Mouse (Mus musculus) naive thymus-derived CD4-positive, alpha-beta T cell, adult 2 months (primary cell): ENCODE data around the gene Gstk1.

Experiments used
- DNase-seq: peaks from one replicate; pipeline ENCODE4 v3.0.0-alpha.2; 2011; ENCODE audit warnings: low read depth

Gstk1 gene

GRCm38 (mm10) chr6:42245711-42246353, at the start of gene Gstk1:
Gene Gstk1, plus strand, starts transcription at chr6:42245935.
- peak; percentile 92 for DNase-seq

DNA sequence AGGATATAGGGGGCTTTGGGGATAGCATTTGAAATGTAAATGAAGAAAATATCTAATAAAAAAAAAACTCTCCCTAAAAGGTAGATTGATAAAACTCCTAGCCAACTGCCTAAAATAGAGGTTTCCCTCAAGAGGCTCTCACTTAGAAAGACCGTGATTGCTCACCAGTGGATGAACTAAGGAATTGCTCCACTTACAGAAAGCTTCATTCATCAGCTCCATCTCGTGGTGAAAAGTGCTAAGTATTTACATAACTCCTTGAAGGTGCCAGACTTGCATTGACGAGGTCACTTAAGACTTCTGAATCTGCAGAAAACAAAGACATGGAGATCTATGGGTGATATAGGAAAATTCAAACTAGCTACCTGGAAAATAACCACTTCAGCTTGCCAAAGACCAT, 48.0 kb upstream of the Gstk1 start:
- peak; percentile 33 for DNase-seq

GRCm38 (mm10) chr6:42199498-42199897, 46.2 kb upstream of the Gstk1 start:
- no peak for DNase-seq

GRCm38 (mm10) chr6:42215028-42215427, 30.7 kb upstream of the Gstk1 start, which contains the start of gene Tas2r144:
Gene Tas2r144, plus strand, starts transcription at chr6:42215328.
- DNase-seq = no peak

DNA sequence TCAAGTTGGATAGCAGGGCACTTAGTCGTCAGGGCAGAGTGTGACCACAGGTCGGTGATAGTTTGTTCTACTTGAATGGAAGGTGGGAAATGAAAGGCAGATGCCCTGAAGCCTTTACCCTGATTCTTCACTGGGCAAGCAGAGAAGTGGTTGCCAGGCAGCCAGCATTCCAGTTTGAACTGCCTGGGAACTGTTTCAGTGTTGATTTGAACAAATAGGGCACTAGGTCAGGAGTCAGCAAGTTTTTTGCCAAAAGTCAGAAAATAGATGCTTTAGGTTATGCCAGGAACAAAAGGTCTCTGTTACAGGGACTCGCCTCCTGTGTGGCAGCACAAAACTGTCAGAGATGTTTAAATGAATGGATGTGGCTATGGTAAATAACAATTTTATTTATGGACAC, 23.4 kb upstream of the Gstk1 start:
- DNase-seq = no peak

DNA sequence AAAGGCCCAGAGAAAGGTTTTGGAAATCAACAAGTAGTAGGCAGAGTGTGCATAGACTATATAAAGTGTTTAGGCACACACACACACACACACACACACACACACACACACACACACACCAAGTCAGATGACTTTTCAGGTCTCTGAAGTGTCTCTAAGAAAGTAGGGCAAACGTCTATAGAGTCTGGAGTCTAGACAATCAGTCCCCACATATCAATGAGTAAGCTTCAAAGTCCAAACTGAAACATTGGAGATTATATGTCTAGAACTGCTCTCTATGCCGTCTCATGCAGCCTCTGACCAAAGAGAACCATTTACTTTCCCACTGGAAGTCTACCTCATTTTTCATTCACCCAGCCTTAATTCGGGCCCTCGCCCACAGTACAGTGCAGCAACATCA, 20.7 kb upstream of the Gstk1 start:
- no peak for DNase-seq

DNA sequence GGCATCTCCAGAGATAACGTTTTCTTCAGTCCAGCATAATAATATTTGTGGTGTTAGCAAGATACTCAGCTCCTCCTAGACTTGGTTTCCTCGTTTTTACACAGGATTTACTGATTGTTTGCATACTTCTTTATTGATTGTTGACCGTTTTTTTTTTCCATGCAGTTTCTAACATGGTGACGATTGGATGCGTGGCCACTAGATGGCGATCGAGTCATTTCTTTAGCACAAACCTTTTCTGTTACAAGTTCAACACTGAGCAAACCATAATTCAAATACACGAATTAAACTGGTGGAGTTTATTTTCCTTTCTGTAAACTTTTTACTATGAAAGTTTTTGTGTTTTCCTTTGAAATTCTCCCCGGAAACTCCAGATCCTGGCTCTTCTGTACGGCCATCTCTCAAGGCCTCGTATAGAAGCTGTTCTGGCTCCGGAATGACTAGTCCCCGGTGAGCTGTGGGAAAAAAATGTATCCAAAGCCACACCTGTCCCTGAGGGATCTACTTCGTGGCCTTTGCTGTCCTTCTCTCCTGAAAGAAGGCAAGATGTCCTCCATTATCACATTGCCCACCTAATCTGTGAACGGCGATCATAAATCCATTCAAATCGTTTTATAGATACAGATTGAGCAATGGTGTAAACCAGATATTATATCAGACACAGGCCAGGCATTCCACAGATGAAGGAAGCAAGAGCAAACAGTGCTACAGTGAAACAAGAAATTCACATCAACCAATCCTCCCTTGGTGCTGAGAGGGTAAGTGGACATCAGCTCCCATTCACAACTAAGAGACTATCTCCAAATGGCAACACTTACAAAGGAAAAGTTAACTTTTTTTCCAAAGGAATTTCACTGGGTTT, 18.3 kb upstream of the Gstk1 start:
- DNase-seq = peak; percentile 89

GRCm38 (mm10) chr6:42229610-42230009, 16.1 kb upstream of the Gstk1 start:
- no peak for DNase-seq

DNA sequence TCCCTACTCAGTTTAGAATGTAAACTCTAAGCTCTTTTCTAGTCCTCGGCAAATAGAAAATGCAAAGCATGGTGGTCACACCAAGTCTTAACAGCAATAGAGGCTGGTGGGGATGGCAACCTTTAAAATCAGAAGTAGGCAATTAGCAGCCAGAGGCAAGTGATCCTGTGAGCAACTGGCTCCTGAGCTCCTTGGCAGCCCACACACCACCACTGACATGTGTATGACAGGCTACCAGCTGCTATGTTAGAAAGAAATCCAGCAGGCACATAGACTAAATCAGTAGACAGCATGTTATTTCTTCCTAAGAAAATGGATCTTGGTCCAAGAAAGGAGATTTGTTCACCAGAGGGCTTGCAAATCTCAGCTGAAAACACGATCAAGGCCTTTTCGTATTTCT, 14.5 kb upstream of the Gstk1 start:
- DNase-seq = no peak

DNA sequence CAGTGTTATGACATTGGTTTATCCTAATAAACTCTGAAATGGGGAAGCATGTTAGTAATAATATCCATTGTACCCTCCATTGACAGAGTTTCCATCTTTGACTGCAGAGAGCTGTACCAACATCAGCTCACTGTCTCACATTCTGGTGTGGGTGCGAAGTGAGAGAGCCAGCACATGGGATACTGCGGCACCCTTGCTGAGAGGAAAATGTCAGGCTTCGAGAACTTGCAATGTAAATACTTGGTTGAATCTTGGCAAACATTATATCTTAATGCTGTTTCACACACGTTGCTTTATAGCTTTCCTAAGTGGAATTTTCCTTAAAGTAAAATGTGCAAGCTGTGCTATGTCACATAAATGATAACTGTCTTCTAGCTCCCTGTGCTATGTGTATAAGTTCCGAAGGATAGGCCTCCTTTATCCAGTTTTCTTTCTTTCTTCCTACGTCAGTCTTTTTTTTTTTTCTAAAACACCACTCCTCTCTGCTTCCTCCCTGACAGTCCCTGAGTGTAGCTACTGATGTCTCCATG, 8.4 kb upstream of the Gstk1 start:
- DNase-seq = no peak

DNA sequence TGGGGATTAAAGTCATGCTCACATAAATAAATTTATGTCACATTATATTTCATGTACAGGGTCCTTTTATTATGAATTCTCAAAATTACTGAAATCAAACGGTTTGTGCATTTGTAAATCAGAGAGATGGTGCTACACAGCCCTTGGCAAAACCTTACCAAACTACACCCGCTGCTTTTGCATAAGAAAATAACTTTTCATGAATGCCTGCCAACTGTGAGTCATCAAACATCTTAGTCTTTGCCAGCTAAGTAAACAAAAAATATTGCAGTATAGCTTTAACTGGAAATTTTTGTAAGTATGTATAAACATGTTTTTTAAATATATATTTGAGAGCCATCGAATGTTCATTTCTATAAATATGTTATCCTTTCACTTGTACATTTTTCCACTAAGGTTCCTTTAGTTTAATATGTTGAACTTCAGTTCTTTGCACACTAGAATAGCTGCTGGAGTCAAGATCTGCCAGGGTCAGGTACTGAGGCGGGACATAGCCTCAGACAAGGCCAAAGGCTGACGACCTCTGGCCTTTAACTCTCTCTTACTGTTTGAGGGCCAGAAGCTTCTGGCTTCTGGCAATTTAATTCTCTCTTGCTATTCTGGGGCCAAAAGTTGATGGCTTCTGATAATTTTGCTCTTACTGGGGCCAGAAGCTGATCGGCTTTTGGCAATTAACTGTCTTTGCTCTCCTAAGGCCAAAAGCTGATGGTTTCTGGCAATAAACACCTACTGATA, 4.3 kb upstream of the Gstk1 start:
- no peak for DNase-seq

- DNase-seq = no peak
Observed at GRCm38 (mm10) chr6:42247173-42247572, 1.4 kb downstream of the Gstk1 start.

DNA sequence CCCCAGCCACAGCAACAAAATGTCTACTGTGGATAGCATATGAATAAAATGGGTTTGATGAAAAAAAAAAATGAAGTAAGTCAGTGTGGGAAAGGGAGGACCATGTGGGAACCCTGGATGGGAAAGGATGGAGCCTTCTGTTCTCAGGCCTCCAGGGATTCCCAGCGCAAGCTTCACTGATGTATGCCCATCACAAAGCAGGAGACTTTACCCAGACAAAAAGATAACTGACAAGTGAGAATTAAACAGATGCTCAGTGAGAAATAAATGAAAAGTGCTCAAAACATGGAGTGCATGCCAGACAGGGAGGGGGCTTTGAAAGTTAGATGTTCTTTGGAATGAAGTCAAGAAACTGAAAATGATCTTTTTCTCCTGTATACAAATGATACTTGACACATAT, 2.2 kb downstream of the Gstk1 start:
- DNase-seq = no peak

DNA sequence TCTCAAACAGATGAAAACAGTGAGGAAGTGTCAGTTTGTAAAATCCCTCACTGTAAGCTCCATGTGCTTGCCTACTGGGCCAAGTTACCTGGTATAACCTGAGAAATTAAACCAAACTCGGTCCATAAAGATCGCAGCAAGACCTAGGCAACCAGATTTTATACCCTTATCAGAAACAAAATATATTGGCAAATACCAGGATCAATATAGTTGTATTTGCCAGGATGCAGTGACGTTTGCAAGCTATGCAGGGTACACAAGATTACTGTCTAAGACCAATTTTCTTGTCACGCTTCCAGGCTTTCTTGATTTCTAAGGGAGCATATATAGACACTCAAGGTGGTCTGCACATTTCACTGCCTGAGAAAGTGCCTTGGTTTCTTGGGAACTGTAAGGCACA, 6.1 kb downstream of the Gstk1 start:
- DNase-seq = no peak

DNA sequence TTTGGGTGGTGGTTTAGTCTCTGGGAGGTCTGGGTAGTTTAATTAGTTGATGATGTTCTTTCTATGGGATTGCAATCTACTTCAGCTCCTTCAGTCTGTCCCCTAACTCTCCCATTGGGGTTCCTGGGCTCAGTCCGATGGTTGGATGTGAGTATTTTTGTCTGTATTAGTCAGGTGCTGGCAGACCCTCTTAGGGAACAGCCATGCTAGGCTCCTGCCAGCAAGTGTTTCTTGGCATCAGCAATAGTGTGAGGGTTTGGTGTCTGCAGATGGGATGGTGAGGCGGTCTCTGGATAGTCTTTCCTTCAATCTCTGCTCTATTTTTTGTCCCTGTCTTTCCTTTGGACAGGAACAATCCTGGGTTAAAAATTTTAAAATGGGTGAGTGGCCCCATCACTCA, 7.4 kb downstream of the Gstk1 start:
- DNase-seq = no peak

- peak; percentile 81 for DNase-seq
Observed at GRCm38 (mm10) chr6:42257303-42257863, 11.6 kb downstream of the Gstk1 start.

- DNase-seq = no peak
Observed at GRCm38 (mm10) chr6:42260430-42260829, 14.7 kb downstream of the Gstk1 start.

DNA sequence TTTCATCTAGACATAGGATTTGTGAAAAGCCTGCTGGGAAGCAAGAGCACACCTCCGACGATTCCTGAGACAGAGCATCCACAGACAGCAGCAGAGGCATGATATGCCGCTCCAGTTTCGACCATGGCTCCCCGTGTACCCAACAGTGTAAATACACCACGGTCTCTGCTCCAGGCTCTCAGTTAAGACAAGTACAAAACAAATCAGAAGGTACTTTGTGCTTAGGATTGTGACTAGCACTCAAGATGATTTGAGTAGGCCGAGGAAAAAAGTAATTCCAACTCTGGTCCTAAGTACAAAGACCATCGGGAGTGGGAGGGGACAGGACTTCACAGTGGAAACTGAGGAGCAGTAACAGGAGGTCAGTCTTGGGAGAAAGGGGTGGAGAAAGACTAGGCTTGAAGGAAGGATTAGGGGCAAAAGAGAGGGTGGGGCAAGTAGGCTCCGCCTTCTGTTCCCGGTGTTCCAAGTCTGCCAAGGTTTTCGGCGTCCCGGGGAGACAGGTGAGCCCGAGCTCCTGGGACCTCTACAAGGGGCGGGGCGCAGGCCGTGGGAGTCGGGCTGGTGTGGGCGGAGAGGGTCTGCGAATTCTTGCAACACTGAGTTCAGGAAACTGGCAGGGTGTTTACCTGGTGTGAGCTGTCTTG, 15.9 kb downstream of the Gstk1 start, which contains the start of gene Tmem139:
Gene Tmem139, plus strand, starts transcription at position 447 of the 647 bp plus-strand sequence.
- no peak for DNase-seq

- DNase-seq = peak; percentile 98
Observed at GRCm38 (mm10) chr6:42264626-42265312, 19.0 kb downstream of the Gstk1 start, which contains the start of gene Casp2. Gene Casp2, plus strand, starts transcription at chr6:42264985.

- peak; percentile 68 for DNase-seq
Observed at GRCm38 (mm10) chr6:42265391-42266330, 19.9 kb downstream of the Gstk1 start.
